8 mouse cellular contexts compared by ENCODE assay signal in genomic region chr1:156838177-156838576, GRCm38 (mm10). TPM values are rescaled to one million over a fixed set of nuclear protein-coding genes. Genes with fewer than 3 reads are reported as not detected.
A peak's percentile ranks its signal among the peaks of the same experiment; 100 is the strongest.
DNase-seq lines count a peak whose midpoint lies in the region; ATAC-seq and TF ChIP-seq lines count a peak whose summit lies in the region.

TSS of gene Angptl1 (plus strand) at chr1:156838562.

- H3K9ac ChIP-seq in heart, embryonic 13.5 days, result peak within 1 kb of the TSS; percentile 74
- H3K9ac ChIP-seq in embryonic facial prominence, embryonic 15.5 days, result no peak within 1 kb of the TSS
- H3K9ac ChIP-seq in intestine, embryonic 15.5 days, result peak within 1 kb of the TSS; percentile 47
- no peak within 1 kb of the TSS for H3K9ac ChIP-seq in midbrain, postnatal 0 days (replicated peaks; ENCODE audit: low read length, poor library complexity, severe bottlenecking)

- H3K9me3 ChIP-seq in heart, embryonic 13.5 days, result no peaks in the 10 kb centered on the region
- no peaks in the 10 kb centered on the region for H3K9me3 ChIP-seq in embryonic facial prominence, embryonic 15.5 days (replicated peaks)
- H3K9me3 ChIP-seq in intestine, embryonic 15.5 days, result no peaks in the 10 kb centered on the region
- H3K9me3 ChIP-seq in midbrain, postnatal 0 days (ENCODE audit: low read length), result no peaks in the 10 kb centered on the region

- H3K27me3 ChIP-seq in heart, embryonic 13.5 days (replicated peaks), result no peaks in the 10 kb centered on the region
- H3K27me3 ChIP-seq in embryonic facial prominence, embryonic 15.5 days, result no peaks in the 10 kb centered on the region
- no peaks in the 10 kb centered on the region for H3K27me3 ChIP-seq in intestine, embryonic 15.5 days (replicated peaks)
- H3K27me3 ChIP-seq in midbrain, postnatal 0 days (ENCODE audit: insufficient read depth, low read length), result no peaks in the 10 kb centered on the region

- H3K4me2 ChIP-seq in heart, embryonic 13.5 days, result peak within 1 kb of the TSS; percentile 64
- peak within 1 kb of the TSS; percentile 42 for H3K4me2 ChIP-seq in embryonic facial prominence, embryonic 15.5 days (replicated peaks)
- H3K4me2 ChIP-seq in intestine, embryonic 15.5 days (replicated peaks), result peak within 1 kb of the TSS; percentile 57
- H3K4me2 ChIP-seq in midbrain, postnatal 0 days (ENCODE audit: low read depth, low read length, poor library complexity, severe bottlenecking), result peak within 1 kb of the TSS; percentile 15; the same call in 1 of the 2 replicates

- 0 out of 2 replicates have a peak, but pooled peaks cover under 1% of the 10 kb centered on the region for H3K36me3 ChIP-seq in heart, embryonic 13.5 days
- no peaks in the 10 kb centered on the region for H3K36me3 ChIP-seq in embryonic facial prominence, embryonic 15.5 days
- H3K36me3 ChIP-seq in intestine, embryonic 15.5 days, result no peaks in the 10 kb centered on the region
- H3K36me3 ChIP-seq in midbrain, postnatal 0 days (ENCODE audit: insufficient read depth, low read length), result no peaks in the 10 kb centered on the region

- peak within 1 kb of the TSS; percentile 34 for H3K4me3 ChIP-seq in heart, embryonic 13.5 days
- H3K4me3 ChIP-seq in embryonic facial prominence, embryonic 15.5 days (replicated peaks), result peak within 1 kb of the TSS; percentile 39
- peak within 1 kb of the TSS; percentile 34 for H3K4me3 ChIP-seq in intestine, embryonic 15.5 days (replicated peaks)
- H3K4me3 ChIP-seq in midbrain, postnatal 0 days (ENCODE audit: low read depth, low read length), result no peak within 1 kb of the TSS

- TF ChIP-seq CTCF in midbrain, postnatal 0 days (IDR thresholded peaks at IDR 0.05), result no peak

- peaks cover 55% of the 10 kb centered on the region for H3K4me1 ChIP-seq in heart, embryonic 13.5 days
- H3K4me1 ChIP-seq in embryonic facial prominence, embryonic 15.5 days, result peaks cover 12% of the 10 kb centered on the region; the same call in 1 of the 2 replicates
- H3K4me1 ChIP-seq in intestine, embryonic 15.5 days (replicated peaks), result peaks cover 6% of the 10 kb centered on the region; the same call in 1 of the 2 replicates
- H3K4me1 ChIP-seq in midbrain, postnatal 0 days (ENCODE audit: insufficient read depth, low read length), result 0 out of 2 replicates have a peak, but pooled peaks cover 3% of the 10 kb centered on the region

- intact Hi-C loops in heart, postnatal 25 days (cut with DNase I), result no loop called here
- intact Hi-C loops in left cerebral cortex, postnatal 25 days (cut with DNase I), result no loop called here

- DNase-seq in heart, postnatal 25 days (ENCODE audit: low spot score), result no peak
- no peak for DNase-seq in midbrain, postnatal 0 days (ENCODE audit: low spot score)
- DNase-seq in left cerebral cortex, postnatal 25 days (ENCODE audit: low spot score in 2 of 2), result no peak
- no peak for DNase-seq in right cerebral cortex, postnatal 36 days (ENCODE audit: low spot score in 2 of 2)
- no peak for DNase-seq in thymus, postnatal 4 days

- no peak for ATAC-seq in heart, embryonic 13.5 days (ENCODE audit: extremely low read depth, insufficient number of reproducible peaks, low FRiP score, low TSS enrichment)
- ATAC-seq in embryonic facial prominence, embryonic 15.5 days (ENCODE audit: insufficient number of reproducible peaks, low FRiP score, low TSS enrichment, low read depth), result no peak
- peak; percentile 84 for ATAC-seq in intestine, embryonic 15.5 days
- no peak for ATAC-seq in midbrain, postnatal 0 days (ENCODE audit: low FRiP score)

- WGBS in heart, embryonic 13.5 days, result 67% methylated on average over 4 of the region's 4 CpGs
- 31% methylated on average over 4 of the region's 4 CpGs for WGBS in embryonic facial prominence, embryonic 15.5 days
- 22% methylated on average over 4 of the region's 4 CpGs for WGBS in intestine, embryonic 15.5 days
- WGBS in midbrain, postnatal 0 days, result 54% methylated on average over 4 of the region's 4 CpGs

- H3K27ac ChIP-seq in heart, embryonic 13.5 days (replicated peaks), result peak within 1 kb of the TSS; percentile 70
- H3K27ac ChIP-seq in embryonic facial prominence, embryonic 15.5 days (replicated peaks), result peak within 1 kb of the TSS; percentile 72
- H3K27ac ChIP-seq in intestine, embryonic 15.5 days, result peak within 1 kb of the TSS; percentile 82
- no peak within 1 kb of the TSS for H3K27ac ChIP-seq in midbrain, postnatal 0 days (ENCODE audit: low read depth, low read length)

RNA-seq across cellular contexts. Expression of gene Angptl1, which starts in this region (rescaled TPM):
- 2.7 and 2.8 TPM in 2 replicates for polyA plus RNA-seq in heart, embryonic 13.5 days (2015; fragmentation: Nextera tagmentation; extraction: Ambion mirVana)
- total RNA-seq in heart, postnatal 25 days (2021), result 1 to 10 TPM; 2.0 to 2.5 TPM
- 65.3 and 75.8 TPM in 2 replicates for polyA plus RNA-seq in embryonic facial prominence, embryonic 15.5 days (2015; fragmentation: Nextera tagmentation; extraction: Ambion mirVana)
- polyA plus RNA-seq in intestine, embryonic 15.5 days (2015; fragmentation: Nextera tagmentation; extraction: Ambion mirVana), result 29.4 and 29.6 TPM in 2 replicates
- 0.47 TPM in 1 of 2 replicates, not detected in the other for total RNA-seq in midbrain, postnatal 0 days (2014; rRNA removed)
- polyA plus RNA-seq in midbrain, postnatal 0 days (2015; fragmentation: Nextera tagmentation; extraction: Ambion mirVana), result 0.25 and 0.27 TPM in 2 replicates
- total RNA-seq in left cerebral cortex, postnatal 25 days (2021), result under 1 TPM; 0.53 to 0.78 TPM

Comparison
In these comparisons a context has a peak if more than half of its experiments do, and no peak if none do; other contexts are left out.
1. H3K9ac ChIP-seq: peak in heart, embryonic 13.5 days (single experiment) and intestine, embryonic 15.5 days (single experiment); none in embryonic facial prominence, embryonic 15.5 days (single experiment) and midbrain, postnatal 0 days (single experiment).
2. Peak in every context shown above with its lines, with median percentiles within 50 percentile points of each other: H3K4me2 ChIP-seq.